Mouse (Mus musculus) lung, postnatal 10 days (tissue): ENCODE data around the gene Ubqln2.

Experiments used
- DNase-seq: peaks from one replicate; pipeline ENCODE4 v3.0.0; 2021

Gene Ubqln2

DNA sequence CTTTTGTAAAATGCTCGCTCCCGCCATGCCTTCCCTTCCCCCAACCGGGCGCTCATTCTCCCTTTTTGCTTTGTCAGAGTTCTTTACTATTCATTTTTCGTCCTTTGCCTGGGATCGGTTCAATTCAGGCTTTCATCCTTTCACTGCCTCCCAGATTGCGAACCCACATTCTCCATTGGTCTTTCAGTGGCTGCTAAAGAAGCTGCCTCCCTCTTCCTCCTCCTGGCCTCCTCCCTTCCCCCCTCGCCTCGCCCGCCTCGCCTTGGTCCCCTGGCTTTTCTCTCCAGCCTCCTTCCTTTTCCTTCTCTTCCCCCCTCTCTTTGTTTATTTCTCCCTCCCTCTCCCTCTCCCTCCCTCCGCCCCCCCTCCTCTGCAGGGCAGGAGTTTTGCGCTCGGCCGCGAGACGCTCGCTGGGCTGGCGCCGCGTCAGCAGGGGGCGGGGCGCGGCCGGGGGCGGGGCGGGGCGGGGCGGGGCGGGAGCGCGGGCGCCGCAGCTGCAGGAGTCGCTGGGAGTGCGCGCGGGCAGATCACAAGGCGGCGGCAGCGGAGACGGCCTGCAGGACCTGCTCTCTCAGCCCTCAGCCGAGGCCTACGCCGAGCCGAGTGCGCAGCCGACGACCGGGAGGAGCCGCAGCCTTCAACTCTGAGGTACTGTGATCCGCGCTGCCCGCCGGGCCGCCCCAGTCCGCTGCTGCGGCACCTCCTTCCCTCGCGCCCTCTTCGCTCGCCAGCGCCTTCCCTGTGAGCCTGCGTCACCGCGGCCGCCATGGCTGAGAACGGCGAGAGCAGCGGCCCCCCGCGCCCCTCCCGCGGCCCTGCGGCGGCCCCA lies at the start of gene Ubqln2:
TSS of gene Ubqln2 (plus strand) at position 540 of the 829 bp plus-strand sequence.
- DNase-seq: peak; percentile 85

DNA sequence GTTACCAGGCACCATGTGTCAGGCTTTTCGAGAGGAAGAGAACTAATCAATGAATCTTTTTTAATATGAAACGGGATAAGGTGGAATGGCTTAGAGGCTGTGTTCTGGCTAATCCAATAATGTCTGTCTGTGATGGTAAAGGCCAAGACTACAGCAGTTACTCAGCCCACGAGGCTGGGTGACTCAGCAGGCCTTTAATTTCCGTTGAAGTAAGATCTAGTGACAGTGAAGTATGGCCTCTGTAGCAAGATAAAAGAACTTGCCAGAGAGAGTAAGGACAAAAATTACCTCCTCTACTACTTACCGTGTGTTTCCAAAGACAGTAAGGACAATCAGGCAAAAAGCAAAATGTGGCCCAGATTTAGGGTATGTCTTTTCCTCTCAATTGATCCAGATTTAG lies 46.1 kb upstream of the Ubqln2 start:
- DNase-seq: no peak

- DNase-seq: no peak
Measured at GRCm38 (mm10) chrX:153476760-153477248, 21.2 kb upstream of the Ubqln2 start.

GRCm38 (mm10) chrX:153492326-153492725 lies 5.7 kb upstream of the Ubqln2 start:
- DNase-seq: no peak

GRCm38 (mm10) chrX:153498665-153499293 lies 752 bp downstream of the Ubqln2 start:
- no peak for DNase-seq

GRCm38 (mm10) chrX:153499294-153500046 lies 1.4 kb downstream of the Ubqln2 start:
- no peak for DNase-seq

- no peak for DNase-seq
Measured at GRCm38 (mm10) chrX:153500047-153500345, 2.0 kb downstream of the Ubqln2 start.

DNA sequence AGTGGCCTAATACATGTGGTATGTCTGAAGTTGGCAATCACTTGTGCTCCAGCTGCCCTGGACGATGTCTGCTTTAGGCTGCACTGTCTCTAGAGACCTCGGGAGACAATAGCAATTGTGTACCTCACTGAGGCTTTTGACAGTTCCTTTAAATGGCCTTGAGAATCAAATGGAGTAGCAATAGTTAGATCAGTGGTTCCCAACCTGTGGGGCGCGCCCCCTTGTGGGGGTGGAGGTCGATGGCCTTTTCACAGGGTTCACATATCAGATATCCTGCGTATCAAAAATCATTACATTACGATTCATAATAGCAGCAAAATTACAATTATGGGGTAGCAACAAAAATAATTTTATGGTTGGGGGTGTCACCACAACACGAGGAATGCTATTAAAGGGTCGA lies 7.9 kb downstream of the Ubqln2 start:
- peak; percentile 41 for DNase-seq

DNA sequence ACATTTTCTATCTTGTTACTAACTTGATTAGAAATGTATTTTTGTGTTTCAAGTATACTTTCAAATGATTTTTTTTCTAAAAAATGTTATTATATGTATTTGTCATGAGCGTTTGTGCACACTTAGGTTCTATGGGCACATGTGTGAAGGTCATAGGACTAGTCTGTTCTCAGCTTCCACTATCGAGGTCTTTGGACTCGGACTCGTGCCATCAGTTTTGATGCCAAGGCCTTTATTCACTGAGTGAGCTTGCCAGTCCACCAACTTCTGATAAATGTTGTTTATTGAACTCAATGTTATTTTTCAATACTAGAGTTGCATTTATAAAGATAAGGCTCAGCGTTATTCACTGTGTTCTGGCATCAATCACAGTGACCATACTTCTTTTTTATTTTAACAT lies 17.5 kb downstream of the Ubqln2 start:
- no peak for DNase-seq

DNA sequence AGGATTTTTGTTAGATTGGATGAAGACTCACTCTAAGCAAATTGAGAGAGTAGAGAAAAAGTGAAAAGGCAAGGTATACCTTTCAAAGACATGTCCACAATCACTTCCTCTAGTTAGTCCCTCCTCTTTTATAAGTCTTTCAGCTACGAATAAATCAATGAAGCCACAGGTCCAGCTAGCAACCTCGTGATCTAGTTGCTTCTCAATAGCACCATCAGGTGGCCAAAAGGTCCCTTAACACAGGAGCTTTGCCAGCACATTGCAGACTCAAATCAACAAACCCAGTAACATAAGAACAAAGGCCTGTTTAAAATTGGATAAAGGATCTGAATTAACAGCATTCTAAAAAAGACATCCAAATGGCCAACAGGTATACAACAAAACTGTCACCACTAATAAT lies 30.4 kb downstream of the Ubqln2 start:
- DNase-seq: peak; percentile 21
